Mouse (Mus musculus) heart, adult 2 months (tissue): ENCODE results near the gene Usp7.

Source experiments
- CTCF ChIP-seq: fragments of 200-600 bp; IDR thresholded peaks from 2 replicates; pipeline ENCODE4 v1.8.1; 2022; ENCODE audit warnings: antibody characterized with exemption, mild to moderate bottlenecking, moderate library complexity
- POLR2A ChIP-seq: fragments of 200-500 bp; IDR thresholded peaks from 2 replicates; pipeline ENCODE4 v1.6.1; 2011; ENCODE audit warnings: mild to moderate bottlenecking, low read depth, low read length, control low read depth; ENCODE audit not compliant: insufficient read depth

DNA sequence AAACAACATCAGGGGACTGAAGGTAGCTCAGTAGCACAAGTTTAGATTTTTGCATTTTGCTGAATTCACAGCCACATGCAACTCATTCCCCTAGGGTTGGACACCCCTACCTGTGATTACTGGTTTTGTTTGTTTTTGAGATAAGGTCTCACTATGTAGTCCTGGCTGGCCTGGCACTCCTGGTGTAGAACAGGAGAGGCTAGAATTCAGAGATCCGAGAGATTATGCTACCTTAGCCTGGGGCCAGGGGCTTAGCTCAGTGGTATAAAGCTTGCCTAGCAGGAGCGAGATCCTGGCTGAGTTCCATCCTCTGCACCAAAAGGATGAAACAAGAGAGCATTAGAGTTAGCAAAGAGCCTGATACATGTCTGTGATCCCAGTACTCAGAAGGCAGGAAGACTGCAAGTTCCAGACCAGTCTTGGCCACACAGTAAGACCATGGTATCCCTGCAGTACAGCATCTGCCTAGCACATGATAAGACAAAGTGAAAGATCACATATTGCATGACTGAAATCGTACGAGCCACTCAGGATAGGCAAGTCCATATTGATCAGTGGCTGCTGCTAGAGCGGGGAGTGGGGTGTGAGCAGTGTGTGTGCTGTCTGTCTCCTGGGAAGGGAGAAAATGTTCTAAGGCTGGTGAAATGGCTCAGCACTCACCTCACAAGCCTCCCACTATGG is 40.4 kb downstream of the Usp7 start:
- TF ChIP-seq CTCF (no peak), POLR2A (no peak)
